Mouse (Mus musculus) heart, postnatal 4 days (tissue): ENCODE results near the gene Unc45a. TPM values are rescaled to one million over a fixed set of nuclear protein-coding genes. Genes with fewer than 3 reads are reported as not detected.

Source experiments
- DNase-seq: peaks from one replicate; pipeline ENCODE4 v3.0.0; 2021
- total RNA-seq, 2 experiments: library from RNA; stranded (reverse); gene quantifications; 2 replicates each; pipeline ENCODE4 v1.2.3; 2021

Unc45a gene
- total RNA-seq, 2 experiments from 2014 or later: 22.9 to 24.9 TPM

- DNase-seq: no peak
Observed at GRCm38 (mm10) chr7:80280998-80281397, 59.8 kb downstream of the Unc45a start.

- DNase-seq: no peak
Observed at GRCm38 (mm10) chr7:80280032-80280431, 60.8 kb downstream of the Unc45a start.

- DNase-seq: no peak
Observed at GRCm38 (mm10) chr7:80276374-80276773, 64.4 kb downstream of the Unc45a start.

Other genes starting within 250 kb of the Unc45a start
- 1,000 to 10,000 TPM; 1,640 to 1,742 TPM for gene Idh2, start 225.6 kb downstream of the Unc45a start, total RNA-seq
- gene Sema4b, start 154.2 kb downstream of the Unc45a start, total RNA-seq: 10 to 100 TPM; 14.3 to 16.1 TPM
- 10 to 100 TPM; 26.2 to 27.7 TPM for gene Cib1, start 108.2 kb downstream of the Unc45a start, total RNA-seq
- 1 to 10 TPM; 2.5 to 2.6 TPM for gene Gdpgp1, start 108.1 kb downstream of the Unc45a start, total RNA-seq
- under 1 TPM; 0.47 to 0.86 TPM for gene Ttll13, start 94.6 kb downstream of the Unc45a start, total RNA-seq
- gene Ngrn, start 79.8 kb downstream of the Unc45a start, total RNA-seq: 10 to 100 TPM; 23.5 to 24.8 TPM
- 10 to 100 TPM; 10.6 TPM for gene Vps33b, start 71.4 kb downstream of the Unc45a start, total RNA-seq
- 100 to 1,000 TPM; 132 to 141 TPM for gene Prc1, start 46.6 kb downstream of the Unc45a start, total RNA-seq
- gene Rccd1, start 16.6 kb downstream of the Unc45a start, total RNA-seq: 1 to 10 TPM; 8.5 to 9.5 TPM
- gene Hddc3, start 2.1 kb upstream of the Unc45a start, total RNA-seq: 10 to 100 TPM; 40.9 to 42.1 TPM
- 10 to 100 TPM; 65.0 to 65.6 TPM for gene Man2a2, start 30.4 kb upstream of the Unc45a start, total RNA-seq
- gene Fes, start 46.9 kb upstream of the Unc45a start, total RNA-seq: 10 to 100 TPM; 16.4 to 21.5 TPM
- gene Furin, start 64.4 kb upstream of the Unc45a start, total RNA-seq: 100 to 1,000 TPM; 104 to 113 TPM
- gene Blm, start 194.1 kb upstream of the Unc45a start, total RNA-seq: 10 to 100 TPM; 15.5 to 16.5 TPM